Mouse (Mus musculus) WW6 (cell line): ENCODE data around the gene Dusp10.

Experiments
- DNase-seq: peaks from one replicate; pipeline ENCODE4 v3.0.0-alpha.2; 2013; ENCODE audit warnings: low read depth, low spot score

Gene Dusp10

DNA sequence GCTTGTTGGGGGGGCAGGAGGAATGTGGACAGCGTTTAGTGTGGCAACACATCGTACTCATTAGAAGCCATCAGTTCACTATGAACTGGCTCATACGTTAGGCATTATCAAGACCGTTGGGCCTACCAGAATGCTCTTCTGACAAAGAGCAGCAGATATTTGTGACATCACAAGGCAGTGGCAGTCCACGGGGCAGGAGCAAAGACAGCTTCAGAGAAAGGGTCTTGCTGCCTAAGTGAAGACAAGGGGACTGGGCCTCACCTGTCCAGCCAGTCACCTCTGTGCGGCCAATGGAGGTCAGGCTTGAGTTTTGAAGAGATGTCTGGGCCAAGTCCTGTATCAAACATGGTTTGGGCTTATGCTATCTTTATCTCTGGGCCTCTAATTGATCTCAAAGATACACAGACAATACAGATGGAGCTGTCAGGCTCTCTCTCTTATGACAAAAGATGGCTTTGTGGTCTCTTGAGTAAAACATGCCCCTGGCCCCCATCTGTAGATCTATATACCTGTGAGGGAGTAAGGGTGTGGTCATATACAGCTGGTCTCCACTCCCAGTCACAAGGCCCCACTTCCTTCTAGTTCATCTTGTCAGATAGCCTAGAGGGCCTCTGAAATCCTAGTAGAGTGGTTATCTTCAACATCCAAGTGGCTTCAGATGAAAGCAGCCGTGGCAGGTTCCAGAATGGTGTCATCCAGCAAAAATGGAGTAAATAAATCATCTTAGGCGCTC is 17.1 kb downstream of the Dusp10 start:
- DNase-seq = no peak

DNA sequence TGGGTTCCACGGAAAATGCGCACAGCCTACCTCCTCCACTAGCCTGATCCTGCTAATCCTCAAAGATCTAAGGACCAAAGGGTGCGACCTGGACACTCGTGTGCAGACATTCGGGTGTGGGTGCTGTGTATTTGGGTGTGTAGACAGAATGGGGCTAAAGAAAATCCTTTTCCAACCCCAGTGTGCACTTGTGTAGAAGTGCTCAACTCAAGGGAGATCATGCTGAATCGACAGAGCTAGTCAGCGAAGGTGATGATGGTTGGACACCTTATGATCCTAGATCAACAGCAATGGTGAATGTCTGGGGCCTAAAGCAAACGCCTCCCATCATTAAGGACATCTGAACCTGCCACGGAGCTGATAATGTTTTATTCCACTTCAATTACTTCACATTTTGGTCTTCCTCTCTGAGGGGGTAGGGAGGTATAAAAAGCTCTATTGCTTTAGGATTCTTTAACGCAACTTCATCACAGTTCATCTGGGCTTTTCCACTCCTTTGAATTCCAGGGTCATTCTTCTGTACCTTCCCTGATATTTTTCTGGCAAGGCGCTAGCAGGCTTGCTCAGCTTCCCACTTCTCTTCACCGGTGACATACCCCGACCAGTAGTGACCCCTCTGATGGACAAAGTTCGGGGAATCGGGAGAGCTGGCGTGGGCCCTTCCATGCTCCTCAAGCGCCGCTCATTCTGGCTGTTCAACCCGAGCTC is 19.7 kb downstream of the Dusp10 start:
- DNase-seq = no peak

- no peak for DNase-seq
Observed at GRCm38 (mm10) chr1:184033390-184034010, 20.4 kb downstream of the Dusp10 start.

DNA sequence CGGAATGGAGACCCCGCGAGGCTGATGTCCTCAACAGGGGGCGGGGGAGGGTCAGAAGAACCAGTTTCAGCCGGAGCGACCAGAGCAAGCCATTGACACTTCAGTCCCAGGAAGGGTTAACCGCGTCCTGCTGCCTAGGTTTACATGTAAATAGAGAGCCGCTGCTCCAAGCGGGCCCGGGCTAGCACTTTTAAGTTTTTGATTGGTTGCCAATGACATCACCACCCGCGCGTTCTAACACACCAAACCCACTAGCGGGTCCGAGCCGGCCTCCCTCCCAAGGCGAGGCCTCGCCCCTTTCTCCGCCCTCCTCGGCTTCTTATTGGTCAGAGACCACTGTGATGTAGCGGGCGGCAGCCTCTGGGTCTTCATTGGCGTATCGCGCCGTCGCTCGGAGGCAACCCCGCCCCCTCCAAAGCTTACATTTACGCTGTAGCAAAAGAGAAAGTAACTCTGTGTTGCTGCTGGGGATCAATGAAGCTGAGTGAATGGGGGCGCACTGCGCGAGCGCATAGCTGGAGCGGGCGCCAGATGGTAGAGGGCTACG is 21.0 kb downstream of the Dusp10 start, which contains the start of gene 1700056E22Rik:
Gene 1700056E22Rik, minus strand, starts transcription at position 291 of the 547 bp plus-strand sequence.
- peak; percentile 96 for DNase-seq

DNA sequence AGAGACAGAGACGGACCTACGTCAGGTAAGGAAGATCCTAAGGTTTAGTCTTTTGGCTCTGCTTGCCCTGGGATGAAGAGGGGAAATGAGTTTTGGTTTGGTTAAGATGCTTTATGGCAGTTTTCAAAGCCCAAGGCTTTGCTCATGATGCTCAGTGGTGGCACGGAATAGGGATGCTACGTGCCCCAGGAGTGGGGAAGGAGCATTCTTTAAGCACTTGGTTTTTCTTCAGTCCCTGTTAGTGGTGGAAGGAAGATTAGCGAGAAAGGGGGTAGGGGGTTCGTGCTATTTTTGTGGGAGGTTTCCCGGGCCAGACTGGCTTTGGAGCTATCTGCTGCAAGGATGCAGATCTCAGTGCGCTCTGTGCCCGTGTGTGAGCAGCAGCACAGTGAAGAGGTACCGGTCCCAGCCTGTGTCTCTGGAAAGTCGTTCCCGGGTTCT is 21.7 kb downstream of the Dusp10 start:
- no peak for DNase-seq

DNA sequence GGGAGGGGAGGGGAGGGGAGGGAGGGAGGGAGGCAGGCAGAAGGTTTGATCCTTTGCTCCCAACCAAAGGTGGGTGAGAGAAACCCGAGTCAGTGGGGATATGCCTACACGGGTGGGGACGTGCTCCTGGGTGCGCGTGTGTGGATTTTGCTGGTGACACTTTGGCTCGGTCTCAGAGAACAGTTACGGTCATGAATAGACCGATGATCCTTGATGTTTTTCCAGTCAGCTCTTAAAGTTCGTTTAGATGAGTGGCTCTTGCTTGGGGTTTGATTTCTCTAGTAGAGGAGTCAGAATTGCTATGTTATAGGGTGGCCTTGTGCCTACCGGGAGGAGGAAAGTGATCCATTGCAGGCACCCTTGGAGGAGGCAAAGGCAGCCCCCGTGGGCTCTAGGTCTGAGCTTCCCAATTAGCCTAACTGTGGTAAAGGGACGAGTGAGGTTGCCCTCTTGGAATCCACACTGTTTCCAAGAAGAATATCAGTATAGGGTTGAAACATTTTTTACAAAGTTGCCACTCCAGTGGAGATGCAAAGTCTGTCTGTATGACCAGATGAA is 22.3 kb downstream of the Dusp10 start:
- DNase-seq = no peak

- no peak for DNase-seq
Observed at GRCm38 (mm10) chr1:184037802-184038201, 24.7 kb downstream of the Dusp10 start.

GRCm38 (mm10) chr1:184039301-184039700 is 26.2 kb downstream of the Dusp10 start:
- DNase-seq = no peak

DNA sequence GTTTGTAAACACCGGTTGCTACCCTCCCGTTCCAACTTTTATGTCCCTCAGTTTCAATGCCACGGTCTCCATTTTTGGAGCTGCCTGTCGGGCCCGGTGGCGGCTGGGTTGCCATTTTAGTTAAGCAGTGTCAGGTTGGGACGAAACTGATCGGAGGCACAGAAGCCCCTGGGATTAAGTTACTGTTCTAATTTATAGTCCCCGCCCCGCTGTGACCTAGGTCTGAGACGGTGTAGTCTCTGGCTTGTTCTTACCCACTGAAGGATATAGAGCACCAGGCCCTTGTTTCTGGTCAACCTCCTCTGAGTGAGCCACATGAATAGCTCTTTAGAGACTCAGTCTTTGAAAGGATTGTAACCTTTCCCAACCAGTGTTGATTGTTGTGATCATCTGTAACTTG is 27.1 kb downstream of the Dusp10 start:
- DNase-seq = no peak

- DNase-seq = no peak
Observed at GRCm38 (mm10) chr1:184040906-184041305, 27.8 kb downstream of the Dusp10 start.

DNA sequence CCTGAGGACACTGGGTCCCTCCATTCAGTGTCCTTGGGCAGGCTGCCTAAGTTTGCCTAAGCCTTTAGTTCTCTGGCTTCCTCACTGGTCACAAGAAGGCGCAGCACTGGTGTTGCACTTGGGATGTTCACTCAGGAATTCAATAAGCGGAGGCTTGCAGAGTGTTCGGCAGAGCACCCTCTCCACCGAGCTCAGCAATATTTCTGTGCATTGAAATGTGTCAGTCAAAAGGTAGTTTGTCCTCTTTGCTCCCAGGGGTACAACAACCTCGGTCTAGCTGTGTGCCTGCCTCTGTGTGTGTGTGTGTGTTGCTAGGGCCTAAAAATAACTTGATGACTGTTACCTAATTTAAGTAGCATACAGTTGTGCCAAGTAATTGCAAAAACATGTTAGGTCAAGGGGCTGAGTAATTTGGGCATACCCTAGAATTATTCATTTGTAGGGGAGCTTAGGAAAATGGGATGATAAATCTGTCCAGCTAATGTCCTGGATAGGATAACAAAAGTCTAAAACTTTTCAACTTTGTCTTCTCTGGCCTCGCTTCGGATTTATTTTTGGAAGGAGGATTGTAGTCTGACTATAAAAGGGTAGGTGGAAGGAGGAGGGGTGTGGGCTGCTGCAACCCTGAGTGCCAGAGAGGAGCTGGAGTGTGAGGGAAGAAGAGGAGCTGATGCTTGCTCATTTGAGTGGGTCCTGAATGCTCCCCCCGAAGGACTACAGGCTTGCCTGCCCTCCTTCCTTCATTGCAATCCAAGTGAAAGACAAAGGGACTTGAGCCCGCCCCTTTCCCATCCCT is 28.9 kb downstream of the Dusp10 start:
- DNase-seq = no peak

DNA sequence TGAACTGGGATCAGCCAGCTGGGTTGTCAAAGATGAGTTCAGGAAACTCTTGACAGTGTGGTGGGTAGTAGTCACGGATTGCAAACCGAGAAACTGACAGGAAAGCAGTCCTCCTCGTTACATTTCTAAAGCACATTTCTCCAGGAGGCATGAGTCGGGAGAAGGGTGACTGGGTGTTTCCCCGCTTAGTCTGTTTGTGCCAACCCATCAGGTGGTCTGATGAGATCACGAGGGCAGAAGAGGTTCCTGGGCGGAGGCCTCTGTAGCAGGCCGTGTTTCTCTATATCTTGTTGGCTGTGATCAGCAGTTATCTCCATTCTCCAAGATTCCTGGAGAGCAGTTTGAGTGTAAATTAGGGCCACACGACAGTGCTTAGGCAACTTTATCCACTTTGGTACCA is 29.6 kb downstream of the Dusp10 start:
- no peak for DNase-seq

DNA sequence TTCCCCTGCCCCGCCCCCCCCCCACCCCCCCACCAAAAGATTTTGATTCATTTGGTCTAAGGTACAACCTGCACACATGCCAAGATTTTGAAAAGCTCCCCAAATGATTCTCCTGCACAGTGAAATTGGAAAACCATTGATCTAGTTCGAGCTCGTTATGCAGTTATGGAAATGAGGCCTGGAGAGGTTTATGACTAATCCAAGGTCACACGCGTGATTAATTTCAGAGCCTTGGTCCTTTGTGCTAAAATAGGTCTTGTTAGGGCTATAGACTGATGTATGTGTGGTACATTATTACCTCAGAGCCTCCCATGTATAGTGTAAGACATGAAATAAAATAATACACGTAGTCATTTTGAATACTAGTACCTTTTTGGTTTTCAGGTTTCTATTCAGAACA is 30.3 kb downstream of the Dusp10 start:
- DNase-seq = no peak

- DNase-seq = no peak
Observed at GRCm38 (mm10) chr1:184046070-184046677, 33.1 kb downstream of the Dusp10 start.

DNA sequence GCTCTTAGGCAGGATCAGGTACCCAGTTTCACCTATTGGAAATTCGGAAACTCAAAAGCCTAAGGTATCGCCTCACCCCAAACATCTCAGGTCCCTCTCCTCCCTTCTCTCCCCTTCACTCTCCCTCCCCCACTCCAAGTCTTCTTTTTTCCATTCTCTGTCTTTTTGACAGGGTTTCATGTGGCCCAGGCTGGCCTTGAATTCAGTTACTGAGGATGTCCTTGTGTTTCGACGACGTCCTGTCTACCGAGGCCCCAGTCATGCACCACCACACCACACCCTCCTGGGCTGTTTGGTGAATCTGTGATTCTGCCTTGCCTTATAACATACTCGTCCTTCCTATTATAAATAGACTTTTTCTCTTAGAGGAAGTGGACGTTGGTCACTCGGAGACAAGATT is 34.7 kb downstream of the Dusp10 start:
- DNase-seq = no peak

- no peak for DNase-seq
Observed at GRCm38 (mm10) chr1:184048675-184049418, 35.7 kb downstream of the Dusp10 start.

- no peak for DNase-seq
Observed at GRCm38 (mm10) chr1:184051286-184051685, 38.2 kb downstream of the Dusp10 start.

DNA sequence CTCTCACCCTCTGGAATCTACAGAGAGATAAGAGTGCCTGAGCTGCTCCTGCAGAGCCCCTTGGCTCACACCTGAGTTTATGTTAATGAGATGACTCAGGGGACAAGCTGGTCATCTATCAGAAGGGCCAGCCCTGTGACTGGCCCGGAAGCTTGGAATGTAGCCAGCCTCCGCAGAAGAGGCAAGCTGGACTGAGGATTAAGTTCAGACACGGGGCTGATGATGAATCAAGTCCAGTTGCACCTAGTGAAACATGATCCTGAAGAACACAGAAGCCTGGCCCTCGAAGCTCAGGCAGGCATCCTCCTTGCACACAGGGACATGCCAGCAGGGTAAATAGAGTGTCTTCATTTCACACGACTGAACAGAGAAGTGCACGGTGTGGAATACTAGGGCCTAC is 38.7 kb downstream of the Dusp10 start:
- DNase-seq = no peak

- DNase-seq = no peak
Observed at GRCm38 (mm10) chr1:184052331-184052730, 39.2 kb downstream of the Dusp10 start.

- DNase-seq = no peak
Observed at GRCm38 (mm10) chr1:184053141-184053540, 40.0 kb downstream of the Dusp10 start.
